Mouse (Mus musculus) urinary bladder, postnatal 25 days (tissue): ENCODE data around the gene Slc8a1.

Experiments
- DNase-seq: peaks from one replicate; pipeline ENCODE4 v3.0.0; 2022; ENCODE audit warnings: low spot score

Gene Slc8a1

DNA sequence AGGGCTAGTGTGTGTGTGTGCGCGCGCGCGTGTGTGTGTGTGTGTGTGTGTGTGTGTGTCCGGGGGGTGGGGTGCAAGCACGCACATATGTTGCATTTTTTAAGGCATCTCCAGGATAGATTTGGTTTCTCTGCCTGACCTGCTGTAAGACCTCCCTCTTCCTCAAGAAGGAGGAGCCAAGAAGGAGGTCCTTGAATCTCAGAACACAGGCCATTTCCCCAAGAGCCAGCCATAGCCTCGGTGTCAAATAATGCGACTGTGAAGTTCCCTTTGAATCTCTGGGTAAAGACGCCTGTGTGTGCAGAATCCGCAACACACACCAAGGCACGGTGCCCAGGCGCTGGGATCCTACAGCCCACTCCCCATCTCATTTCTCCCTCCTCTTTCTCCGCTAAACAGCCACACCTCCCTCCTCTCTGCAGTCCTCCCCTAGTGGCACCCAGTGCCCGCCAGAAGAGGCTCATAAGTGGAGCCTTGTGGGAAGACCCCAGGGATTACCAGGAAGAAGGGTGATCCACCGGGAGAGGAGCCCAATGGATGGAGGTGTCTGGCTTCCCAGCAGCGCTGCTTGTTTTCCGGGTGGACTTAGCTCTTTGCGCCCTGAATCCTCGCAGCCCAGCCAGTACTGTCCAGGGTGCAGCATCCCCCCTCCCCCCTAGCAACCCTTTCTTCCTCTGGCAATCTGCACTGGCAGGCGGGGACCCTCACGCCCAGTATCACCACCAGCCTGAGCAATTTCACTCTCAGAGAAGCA is 68.9 kb downstream of the Slc8a1 start:
- DNase-seq: peak; percentile 23

DNA sequence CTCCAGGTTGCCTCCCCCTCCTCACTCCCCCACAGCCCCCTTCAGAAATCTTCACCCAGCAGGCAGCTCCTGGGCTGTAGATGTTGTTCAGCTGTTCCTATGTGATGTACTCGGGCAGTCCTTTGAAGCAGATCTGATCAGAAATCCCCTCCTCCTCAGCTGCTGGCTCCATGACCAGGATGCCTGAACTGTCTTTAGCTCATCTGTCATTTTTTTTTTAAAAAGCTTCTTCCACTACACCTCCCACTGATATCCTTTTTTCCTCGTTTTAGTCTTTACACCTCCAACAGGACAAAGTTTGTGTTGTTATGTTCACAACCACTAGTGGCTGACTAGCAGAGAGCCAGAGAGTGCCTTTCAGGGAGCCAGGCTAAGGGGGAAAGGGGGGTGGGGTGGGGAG is 69.7 kb downstream of the Slc8a1 start:
- no peak for DNase-seq

DNA sequence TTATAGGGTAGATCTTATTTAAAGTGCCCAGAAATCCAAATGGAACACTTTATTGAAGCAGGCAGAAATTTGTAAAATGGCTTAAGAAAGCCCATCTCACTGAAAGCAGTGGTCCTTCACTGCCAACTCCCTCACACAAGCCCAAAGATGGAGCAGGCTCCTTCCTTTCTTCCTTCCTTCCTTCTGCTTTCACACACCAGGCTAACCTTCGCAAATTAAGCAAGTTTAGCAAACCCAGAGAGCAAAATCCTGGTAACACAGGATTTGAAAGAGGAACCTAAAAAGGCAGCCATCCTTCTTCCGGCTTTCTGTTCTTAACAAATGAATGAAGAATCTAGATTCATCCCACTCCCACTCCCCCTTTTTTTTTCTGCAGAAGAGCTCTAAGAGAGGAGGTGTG is 70.2 kb downstream of the Slc8a1 start:
- DNase-seq: no peak

- no peak for DNase-seq
Measured at GRCm38 (mm10) chr17:81666551-81666950, 71.6 kb downstream of the Slc8a1 start.

GRCm38 (mm10) chr17:81664916-81665315 is 73.3 kb downstream of the Slc8a1 start:
- DNase-seq: no peak

GRCm38 (mm10) chr17:81657828-81658227 is 80.3 kb downstream of the Slc8a1 start:
- no peak for DNase-seq

- no peak for DNase-seq
Measured at GRCm38 (mm10) chr17:81654548-81654947, 83.6 kb downstream of the Slc8a1 start.

DNA sequence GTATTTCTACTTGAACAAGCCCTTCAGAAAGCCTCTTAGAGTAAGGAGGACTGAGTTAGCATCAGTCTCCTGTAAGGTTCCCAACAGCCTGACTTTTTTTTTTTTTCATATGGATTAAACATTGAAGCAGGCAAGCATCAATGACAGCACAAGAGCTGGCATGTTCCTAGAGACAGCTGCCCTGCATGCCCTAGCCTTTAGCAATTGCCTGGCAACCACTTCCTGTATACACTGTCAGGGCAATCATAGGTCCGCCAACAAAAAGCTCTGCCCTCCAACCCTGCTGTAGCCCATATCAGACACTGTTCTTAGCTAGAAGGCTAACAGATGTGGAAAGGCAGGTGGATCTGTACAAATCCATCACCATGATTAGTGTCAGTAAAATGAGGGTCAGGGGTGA is 85.2 kb downstream of the Slc8a1 start:
- DNase-seq: no peak

GRCm38 (mm10) chr17:81636822-81637221 is 101.4 kb downstream of the Slc8a1 start:
- no peak for DNase-seq

DNA sequence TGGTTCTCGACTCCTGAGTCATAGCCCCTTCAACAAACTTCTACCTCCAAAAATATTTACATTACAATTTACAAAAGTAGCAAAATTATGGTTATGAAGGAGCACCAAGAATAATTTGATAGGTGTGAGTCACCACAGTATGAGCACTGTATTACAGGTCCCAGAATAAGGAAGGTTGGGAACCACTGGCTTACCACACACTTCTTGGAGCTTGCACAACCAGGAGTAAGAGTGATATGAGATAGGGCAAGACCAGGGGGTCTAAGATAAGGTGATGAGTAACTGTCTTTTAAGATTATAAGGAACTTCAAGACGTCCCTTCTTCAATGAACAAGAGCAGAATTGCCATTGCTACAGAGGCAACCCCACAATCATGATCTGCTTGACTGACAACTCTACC is 107.7 kb downstream of the Slc8a1 start:
- no peak for DNase-seq

- DNase-seq: no peak
Measured at GRCm38 (mm10) chr17:81621188-81621644, 117.0 kb downstream of the Slc8a1 start.

GRCm38 (mm10) chr17:81618461-81618860 is 119.7 kb downstream of the Slc8a1 start:
- no peak for DNase-seq

DNA sequence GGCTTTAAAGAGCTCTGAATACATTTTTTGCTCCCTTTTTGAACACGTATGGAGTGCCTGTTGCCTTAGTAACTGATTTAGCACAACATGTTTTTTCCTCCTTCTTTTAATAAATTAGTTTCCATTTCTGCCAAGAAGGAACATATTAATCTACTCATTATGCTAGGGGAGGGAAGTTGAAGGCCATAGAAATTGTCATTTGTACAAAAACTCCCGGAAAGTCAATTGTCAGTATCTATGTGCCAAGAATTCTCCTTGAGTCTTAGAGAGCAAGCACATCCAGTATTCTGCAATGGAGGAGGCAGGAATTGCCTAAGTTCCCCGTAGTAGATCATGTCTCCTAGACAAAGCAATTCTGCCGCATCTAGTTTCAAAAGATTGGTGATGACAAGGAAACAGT is 121.9 kb downstream of the Slc8a1 start:
- no peak for DNase-seq

- no peak for DNase-seq
Measured at GRCm38 (mm10) chr17:81615391-81615790, 122.8 kb downstream of the Slc8a1 start.

- DNase-seq: no peak
Measured at GRCm38 (mm10) chr17:81607515-81607914, 130.7 kb downstream of the Slc8a1 start.

GRCm38 (mm10) chr17:81606084-81606483 is 132.1 kb downstream of the Slc8a1 start:
- DNase-seq: no peak

DNA sequence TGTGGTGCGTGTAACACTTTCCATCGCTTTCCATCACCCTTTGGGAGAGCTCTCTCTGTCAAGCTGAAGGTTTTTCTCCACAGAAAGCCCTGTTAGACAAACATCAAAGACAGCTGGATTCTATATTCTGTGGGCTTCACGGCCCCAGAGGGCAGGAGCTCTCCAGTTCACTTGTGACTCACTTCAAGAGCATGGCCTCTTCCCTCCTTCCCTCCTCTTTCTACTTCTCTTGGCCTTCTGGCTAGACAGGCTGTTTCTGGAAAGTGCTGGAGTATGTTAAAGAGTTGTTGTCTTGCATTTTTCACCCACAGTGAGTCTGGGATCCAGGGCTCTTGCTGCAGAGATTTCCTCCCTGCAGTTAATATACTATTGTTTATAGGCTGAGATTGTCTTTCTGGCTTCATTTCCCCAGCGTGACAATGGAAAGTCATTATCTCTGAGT is 132.9 kb downstream of the Slc8a1 start:
- no peak for DNase-seq

DNA sequence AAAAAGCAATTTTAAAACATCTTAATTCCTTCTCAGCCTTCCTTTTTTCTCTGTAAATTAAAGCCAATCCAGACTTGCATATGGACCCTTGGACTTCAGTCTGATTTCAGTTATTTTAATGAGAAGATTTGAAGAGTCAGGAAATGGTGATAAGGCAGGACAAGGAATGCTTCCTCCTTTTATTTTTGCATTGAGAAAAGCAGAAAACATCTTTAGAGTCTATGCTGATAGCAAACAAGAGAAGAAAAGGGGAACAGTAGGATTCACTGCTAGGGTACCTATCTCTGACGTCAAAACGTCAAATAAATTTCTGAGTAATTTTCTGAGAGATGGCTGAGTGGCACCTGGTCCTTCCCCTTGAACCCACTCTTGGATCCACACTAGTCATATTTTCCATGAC is 139.1 kb downstream of the Slc8a1 start:
- DNase-seq: no peak

- no peak for DNase-seq
Measured at GRCm38 (mm10) chr17:81589791-81590190, 148.4 kb downstream of the Slc8a1 start.

DNA sequence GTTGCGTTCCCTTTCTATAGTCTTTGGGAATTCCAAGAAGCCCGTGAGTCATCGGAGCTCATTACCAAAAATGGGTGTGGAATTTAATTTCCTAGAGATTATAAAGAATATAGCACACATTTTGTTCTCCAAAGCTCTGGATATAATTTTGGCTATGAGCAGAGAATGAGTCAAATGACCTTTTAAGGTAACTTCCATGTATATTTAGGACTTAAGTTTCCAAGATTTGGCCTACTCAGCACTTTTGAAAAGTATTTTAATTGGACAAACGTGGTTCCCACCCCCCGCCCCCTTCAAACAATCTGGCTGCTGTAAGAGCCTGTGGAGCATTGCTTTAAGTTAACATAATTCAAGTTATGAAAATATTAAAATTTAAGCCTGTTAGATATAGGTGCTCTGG is 151.4 kb downstream of the Slc8a1 start:
- DNase-seq: no peak

DNA sequence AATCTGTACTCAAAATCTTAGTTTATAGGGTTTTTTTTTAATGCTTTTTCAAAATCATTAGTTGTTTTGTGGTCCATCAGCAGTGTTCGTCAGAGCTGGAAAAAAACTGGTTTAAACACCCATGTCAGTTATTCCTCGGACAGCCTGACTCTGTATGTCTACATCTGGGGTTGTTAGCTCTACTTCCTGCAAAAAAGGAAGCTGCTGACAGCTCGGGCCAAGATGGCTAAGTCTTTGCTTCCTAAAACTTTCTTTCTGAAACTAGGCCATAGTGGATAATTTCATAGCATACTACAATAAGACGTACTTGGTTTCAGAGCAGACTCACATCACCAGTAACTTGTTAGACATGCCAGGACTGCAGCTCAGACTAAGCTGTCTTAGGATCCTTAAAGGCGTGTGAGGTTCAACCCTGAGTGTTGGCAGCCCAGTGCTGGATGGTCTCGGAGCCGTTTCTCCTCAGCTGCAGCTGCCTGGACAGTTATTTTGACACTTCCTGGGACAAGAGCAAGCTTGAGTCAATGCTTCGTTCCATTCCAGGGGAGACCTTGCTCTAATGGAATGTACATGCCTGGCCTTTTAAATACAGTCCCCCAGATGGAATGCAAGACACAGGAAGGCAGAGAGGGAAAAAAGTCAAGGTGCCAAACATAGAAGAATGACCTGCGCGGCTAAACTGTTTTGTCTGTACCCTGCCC is 158.3 kb downstream of the Slc8a1 start:
- no peak for DNase-seq

DNA sequence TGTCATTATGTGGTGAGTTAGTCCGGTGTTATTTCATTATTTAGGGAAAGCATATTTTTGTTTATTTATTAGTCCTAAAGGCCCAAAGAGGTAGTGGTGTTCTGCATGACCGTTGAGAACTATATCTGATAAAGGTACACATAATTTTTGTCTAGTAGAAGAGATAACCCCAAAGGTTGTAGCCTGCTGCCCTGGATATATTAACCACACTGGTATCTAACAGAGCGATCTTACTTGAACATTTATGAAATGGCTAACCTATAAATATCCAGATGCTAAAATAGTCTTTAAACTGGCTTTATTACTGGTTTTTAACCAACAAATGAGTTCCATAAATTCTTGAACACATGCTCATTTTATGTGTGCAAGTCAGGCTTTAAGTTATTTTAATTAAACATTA is 161.3 kb downstream of the Slc8a1 start:
- no peak for DNase-seq

DNA sequence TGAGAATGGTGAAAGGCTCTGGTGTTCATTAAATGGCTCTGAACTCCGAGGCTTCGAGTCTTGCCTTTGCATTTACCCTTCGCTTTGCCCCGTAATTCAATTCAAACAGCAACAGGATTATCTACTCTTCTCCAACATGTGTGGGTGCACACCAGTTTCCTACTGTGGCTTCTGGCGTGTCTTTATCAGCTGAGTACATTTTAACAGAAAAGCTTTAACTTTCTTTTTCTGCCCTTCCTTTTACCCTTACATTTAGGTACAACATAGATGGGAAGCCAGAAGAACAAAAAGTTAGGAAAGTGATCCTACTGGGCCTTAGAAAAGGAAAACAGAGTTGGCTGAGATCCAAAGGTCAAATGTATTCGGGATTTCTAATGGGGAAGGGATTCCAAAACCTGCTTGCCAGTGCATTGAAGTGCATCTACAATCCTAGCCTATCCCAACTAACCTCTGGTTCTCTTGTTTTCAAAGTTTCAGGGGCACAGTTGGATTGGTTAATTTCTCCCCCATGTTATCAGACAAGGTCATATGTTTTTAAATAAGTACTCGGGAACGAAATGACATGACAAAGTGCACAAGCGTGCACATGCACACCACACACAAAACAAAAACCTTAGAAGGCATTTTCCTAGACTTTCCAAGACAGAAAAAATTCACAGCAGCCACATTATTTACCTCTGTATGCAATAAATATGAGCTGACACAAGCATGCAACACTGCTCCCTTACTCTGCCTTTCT is 172.4 kb downstream of the Slc8a1 start:
- no peak for DNase-seq
